Mouse (Mus musculus) limb, embryonic 14.5 days (tissue): ENCODE results near the gene Ccna1. TPM values are rescaled to one million over a fixed set of nuclear protein-coding genes. Genes with fewer than 3 reads are reported as not detected.

Source experiments
- ATAC-seq: fragments of 200-750 bp; cut with Nextera tagmentation; 2 replicates; pipeline ENCODE4 v1.8.0; 2017; ENCODE audit warnings: low read depth, moderate number of reproducible peaks, moderate TSS enrichment; ENCODE audit not compliant: low FRiP score
- DNase-seq: peaks from one replicate; pipeline ENCODE4 v3.0.0-alpha.2; 2015; ENCODE audit warnings: low spot score
- H3K27ac ChIP-seq: fragments of 300-500 bp; sonication (generic); replicated peaks from 2 replicates; pipeline ENCODE4 v1.5.1; 2014; ENCODE audit warnings: low read depth, mild to moderate bottlenecking, low read length, moderate library complexity, mixed read lengths
- H3K27me3 ChIP-seq: fragments of 300-500 bp; sonication (generic); 2 replicates; pipeline ENCODE4 v1.6.1; 2014; ENCODE audit warnings: low read length, mixed read lengths; ENCODE audit not compliant: control insufficient read depth, insufficient read depth
- H3K36me3 ChIP-seq: fragments of 300-500 bp; sonication (generic); 2 replicates; pipeline ENCODE4 v1.6.1; 2014; ENCODE audit warnings: mild to moderate bottlenecking, low read length, moderate library complexity, mixed read lengths; ENCODE audit not compliant: control insufficient read depth, insufficient read depth
- H3K4me1 ChIP-seq: fragments of 300-500 bp; sonication (generic); 2 replicates; pipeline ENCODE4 v1.6.1; 2014; ENCODE audit warnings: antibody characterized with exemption, low read length, mixed read lengths; ENCODE audit not compliant: control insufficient read depth, insufficient read depth
- H3K4me2 ChIP-seq: fragments of 300-500 bp; sonication (generic); replicated peaks from 2 replicates; pipeline ENCODE4 v1.6.1; 2014; ENCODE audit warnings: low read depth, mild to moderate bottlenecking, low read length, moderate library complexity; ENCODE audit not compliant: severe bottlenecking
- H3K4me3 ChIP-seq: fragments of 300-500 bp; sonication (generic); replicated peaks from 2 replicates; pipeline ENCODE4 v1.5.1; 2014; ENCODE audit warnings: low read length
- H3K9ac ChIP-seq: fragments of 300-500 bp; sonication (generic); 2 replicates; pipeline ENCODE4 v1.6.1; 2014; ENCODE audit warnings: mild to moderate bottlenecking, low read depth, low read length, moderate library complexity; ENCODE audit not compliant: severe bottlenecking
- H3K9me3 ChIP-seq: fragments of 300-500 bp; sonication (generic); 2 replicates; pipeline ENCODE4 v1.6.1; 2016; ENCODE audit warnings: low read length; ENCODE audit not compliant: control insufficient read depth
- POLR2A ChIP-seq: fragments of 200-500 bp; IDR thresholded peaks from 2 replicates; pipeline ENCODE4 v1.8.0; 2012; ENCODE audit warnings: inconsistent platforms, mild to moderate bottlenecking, moderate library complexity, borderline replicate concordance; ENCODE audit not compliant: insufficient read depth, insufficient read length; ENCODE audit errors: extremely low read depth
- WGBS: fragments of 180-500 bp; shearing (Covaris S2); extraction: QIAGEN DNeasy Blood & Tissue Kit; methylation state at CpG from one replicate; pipeline ENCODE4 v1.1.7; 2014; 5-methylcytosine and 5-hydroxymethylcytosine counted together
- polyA plus RNA-seq, 2 experiments: library from polyadenylated mRNA; depleted of rRNA in 1 of 2; stranded (reverse) in 1 of 2; unstranded in 1 of 2; fragments of >200 nt; fragmentation: Nextera tagmentation in 1 of 2; extraction: Ambion mirVana in 1 of 2; gene quantifications; 2 replicates each; pipeline versions ENCODE4 v1.2.1 to v1.2.3; 2012 to 2014

The Ccna1 gene
- polyA plus RNA-seq, 2 experiments, result 2.5 to 2.6 TPM

- ATAC-seq (no peak), DNase-seq (no peak)
- WGBS, result 57% methylated on average over 14 of the region's 14 CpGs
- Histone ChIP-seq H3K36me3 (no peaks in the 10 kb centered on the region), H3K9me3 (no peaks in the 10 kb centered on the region), H3K4me3 (no peak overlapping the region), H3K4me2 (no peak overlapping the region), H3K27me3 (no peaks in the 10 kb centered on the region), H3K9ac (no peak overlapping the region), H3K27ac (no peak overlapping the region), H3K4me1 (no peaks in the 10 kb centered on the region)
- no peak for TF ChIP-seq POLR2A
These were observed 10.7 kb upstream of the Ccna1 start for GRCm38 (mm10) chr3:55065738-55066665.

- Histone ChIP-seq H3K9ac (no peak overlapping the region), H3K27me3 (no peaks in the 10 kb centered on the region), H3K9me3 (no peaks in the 10 kb centered on the region), H3K4me3 (no peak overlapping the region), H3K4me2 (no peak overlapping the region), H3K27ac (no peak overlapping the region), H3K4me1 (no peaks in the 10 kb centered on the region), H3K36me3 (no peaks in the 10 kb centered on the region)
- DNase-seq (peak; percentile 74), ATAC-seq (peak; percentile 57; the same call in 1 of the 2 replicates)
- 16% methylated on average over 2 of the region's 2 CpGs for WGBS
- no peak for TF ChIP-seq POLR2A
These were observed 9.1 kb upstream of the Ccna1 start for GRCm38 (mm10) chr3:55064396-55064795.

- H3K9me3 ChIP-seq, result no peaks in the 10 kb centered on the region
- WGBS, result 72% methylated on average over 9 of the region's 9 CpGs
- ATAC-seq (no peak), DNase-seq (no peak)
- H3K27ac ChIP-seq, result no peak overlapping the region
- H3K4me1 ChIP-seq, result no peaks in the 10 kb centered on the region
- H3K27me3 ChIP-seq, result no peaks in the 10 kb centered on the region
- H3K4me2 ChIP-seq, result no peak overlapping the region
- H3K4me3 ChIP-seq, result no peak overlapping the region
- no peak overlapping the region for H3K9ac ChIP-seq
- H3K36me3 ChIP-seq, result no peaks in the 10 kb centered on the region
- no peak for TF ChIP-seq POLR2A
These were observed 7.4 kb upstream of the Ccna1 start for GRCm38 (mm10) chr3:55062653-55063052.

GRCm38 (mm10) chr3:55056376-55056775 is 1.1 kb upstream of the Ccna1 start:
- no peak for DNase-seq
- ATAC-seq, result no peak
- peaks cover 11% of the 10 kb centered on the region for H3K4me1 ChIP-seq

GRCm38 (mm10) chr3:55055747-55056120 is 433 bp upstream of the Ccna1 start:
- WGBS, result 8% methylated on average over 11 of the region's 11 CpGs
- ATAC-seq, result no peak
- no peak for TF ChIP-seq POLR2A

More at GRCm38 (mm10) chr3:55056376-55056775, 1.1 kb upstream of the Ccna1 start:
- Histone ChIP-seq H3K4me2 (no peak overlapping the region), H3K4me3 (no peak overlapping the region), H3K27me3 (peaks cover 11% of the 10 kb centered on the region), H3K9me3 (no peaks in the 10 kb centered on the region), H3K27ac (no peak overlapping the region), H3K36me3 (no peaks in the 10 kb centered on the region), H3K9ac (no peak overlapping the region)
- TF ChIP-seq POLR2A, result no peak
- 60% methylated on average over 8 of the region's 8 CpGs for WGBS

More at GRCm38 (mm10) chr3:55055747-55056120, 433 bp upstream of the Ccna1 start:
- Histone ChIP-seq H3K4me3 (peak overlapping the region; percentile 60), H3K9me3 (no peaks in the 10 kb centered on the region), H3K4me2 (peak overlapping the region; percentile 100), H3K4me1 (peaks cover 11% of the 10 kb centered on the region), H3K9ac (peak overlapping the region; percentile 51; the same call in 1 of the 2 replicates), H3K27me3 (peaks cover 11% of the 10 kb centered on the region), H3K36me3 (no peaks in the 10 kb centered on the region), H3K27ac (no peak overlapping the region)
- no peak for DNase-seq
